Mouse (Mus musculus) stomach, postnatal 0 days (tissue): ENCODE results near the gene 5730522E02Rik. TPM values are rescaled to one million over a fixed set of nuclear protein-coding genes. Genes with fewer than 3 reads are reported as not detected.

Source experiments
- ATAC-seq: fragments of 200-750 bp; cut with Nextera tagmentation; 2 replicates; pipeline ENCODE4 v1.8.0; 2017; ENCODE audit not compliant: low FRiP score, low TSS enrichment
- DNase-seq: peaks from one replicate; pipeline ENCODE4 v3.0.0-alpha.2; 2016; ENCODE audit warnings: low spot score
- H3K27ac ChIP-seq: fragments of 300-500 bp; sonication (generic); replicated peaks from 2 replicates; pipeline ENCODE4 v1.5.1; 2014; ENCODE audit warnings: mild to moderate bottlenecking, control low read depth
- H3K27me3 ChIP-seq: fragments of 300-500 bp; sonication (generic); 2 replicates; pipeline ENCODE4 v1.6.1; 2014; ENCODE audit warnings: low read length; ENCODE audit not compliant: control insufficient read depth, insufficient read depth
- H3K36me3 ChIP-seq: fragments of 300-500 bp; sonication (generic); 2 replicates; pipeline ENCODE4 v1.6.1; 2014; ENCODE audit warnings: low read length, mixed read lengths; ENCODE audit not compliant: control insufficient read depth, insufficient read depth
- H3K4me1 ChIP-seq: fragments of 300-500 bp; sonication (generic); replicated peaks from 2 replicates; pipeline ENCODE4 v1.6.1; 2014; ENCODE audit warnings: antibody characterized with exemption; ENCODE audit not compliant: control insufficient read depth, insufficient read depth
- H3K4me2 ChIP-seq: fragments of 300-500 bp; sonication (generic); replicated peaks from 2 replicates; pipeline ENCODE4 v1.6.1; 2014; ENCODE audit warnings: low read depth, mild to moderate bottlenecking, control low read depth, moderate library complexity
- H3K4me3 ChIP-seq: fragments of 300-500 bp; sonication (generic); 2 replicates; pipeline ENCODE4 v1.5.1; 2014; ENCODE audit warnings: low read depth, low read length, control low read depth
- H3K9ac ChIP-seq: fragments of 300-500 bp; sonication (generic); 2 replicates; pipeline ENCODE4 v1.6.1; 2014; ENCODE audit warnings: mild to moderate bottlenecking, low read length, control low read depth, mixed read lengths
- H3K9me3 ChIP-seq: fragments of 300-500 bp; sonication (generic); 2 replicates; pipeline ENCODE4 v1.6.1; 2016; ENCODE audit warnings: low read length; ENCODE audit not compliant: control insufficient read depth
- CTCF ChIP-seq: IDR thresholded peaks from 2 replicates; pipeline ENCODE4 v1.5.1; 2016; ENCODE audit warnings: antibody characterized with exemption, low read depth, mild to moderate bottlenecking, moderate library complexity
- EP300 ChIP-seq: optimal IDR thresholded peaks from 2 replicates; pipeline ENCODE3; 2016; ENCODE audit warnings: antibody characterized with exemption
- WGBS: fragments of 180-500 bp; shearing (Covaris S2); extraction: QIAGEN DNeasy Blood & Tissue Kit; methylation state at CpG from one replicate; pipeline ENCODE4 v1.1.7; 2014; 5-methylcytosine and 5-hydroxymethylcytosine counted together
- polyA plus RNA-seq: library from polyadenylated mRNA; unstranded; fragments of >200 nt; fragmentation: Nextera tagmentation; extraction: Ambion mirVana; gene quantifications from 2 replicates; pipeline ENCODE4 v1.2.1, GENCODE M21; 2015

The 5730522E02Rik gene
- polyA plus RNA-seq, 1 experiment from 2014 or later: 1.1 TPM

DNA sequence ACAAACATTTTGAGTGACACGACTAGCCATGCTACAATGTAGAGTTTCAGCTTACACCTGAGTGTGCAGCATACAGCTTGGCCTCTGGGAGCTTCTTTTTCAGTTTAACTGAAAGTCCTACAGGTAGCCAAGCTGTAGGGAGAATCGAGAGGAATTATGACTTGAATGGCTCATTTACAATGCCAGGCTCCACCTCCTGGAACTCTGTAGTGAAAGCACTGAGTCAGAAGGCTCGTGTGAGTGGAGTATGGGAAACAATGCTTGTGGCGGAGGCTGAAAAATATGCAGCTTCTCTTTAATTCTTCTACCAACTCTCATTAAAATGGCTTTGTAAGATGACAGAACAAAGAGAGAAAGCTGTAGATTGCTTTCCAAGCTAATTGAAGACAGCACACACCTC, 92.9 kb downstream of the 5730522E02Rik start:
- 51% methylated on average over 4 of the region's 4 CpGs for WGBS
- Histone ChIP-seq H3K9ac (no peak overlapping the region), H3K27ac (no peak overlapping the region), H3K4me2 (no peak overlapping the region), H3K4me3 (no peak overlapping the region), H3K27me3 (no peaks in the 10 kb centered on the region), H3K36me3 (no peaks in the 10 kb centered on the region), H3K4me1 (no peaks in the 10 kb centered on the region), H3K9me3 (no peaks in the 10 kb centered on the region)
- TF ChIP-seq EP300: no peak
- no peak for TF ChIP-seq CTCF
- ATAC-seq: no peak
- DNase-seq: no peak

DNA sequence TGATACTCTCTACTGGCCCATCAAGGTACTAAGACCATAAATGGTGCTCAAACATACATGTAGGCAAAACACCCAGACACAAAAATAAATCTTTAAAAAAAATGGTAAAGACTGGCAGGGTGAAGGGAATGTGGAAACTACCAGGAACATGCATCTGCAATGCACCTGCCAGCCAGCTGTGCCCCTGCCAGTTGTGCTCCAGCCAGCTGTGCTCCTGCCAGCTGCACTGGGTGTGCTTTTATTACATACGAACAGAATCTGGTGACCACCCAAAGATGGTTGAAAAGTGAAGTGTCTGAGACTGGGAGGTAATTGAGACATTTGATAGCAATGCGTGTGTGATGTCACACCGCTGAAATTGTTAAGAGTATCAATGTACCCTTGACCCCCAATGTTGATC, 98.4 kb downstream of the 5730522E02Rik start:
- Histone ChIP-seq H3K4me2 (no peak overlapping the region), H3K9ac (no peak overlapping the region), H3K27me3 (no peaks in the 10 kb centered on the region), H3K4me1 (no peaks in the 10 kb centered on the region), H3K4me3 (no peak overlapping the region), H3K27ac (no peak overlapping the region), H3K9me3 (no peaks in the 10 kb centered on the region), H3K36me3 (no peaks in the 10 kb centered on the region)
- DNase-seq (peak; percentile 18), ATAC-seq (no peak)
- TF ChIP-seq EP300: no peak
- no peak for TF ChIP-seq CTCF
- 71% methylated on average over 3 of the region's 3 CpGs for WGBS

DNA sequence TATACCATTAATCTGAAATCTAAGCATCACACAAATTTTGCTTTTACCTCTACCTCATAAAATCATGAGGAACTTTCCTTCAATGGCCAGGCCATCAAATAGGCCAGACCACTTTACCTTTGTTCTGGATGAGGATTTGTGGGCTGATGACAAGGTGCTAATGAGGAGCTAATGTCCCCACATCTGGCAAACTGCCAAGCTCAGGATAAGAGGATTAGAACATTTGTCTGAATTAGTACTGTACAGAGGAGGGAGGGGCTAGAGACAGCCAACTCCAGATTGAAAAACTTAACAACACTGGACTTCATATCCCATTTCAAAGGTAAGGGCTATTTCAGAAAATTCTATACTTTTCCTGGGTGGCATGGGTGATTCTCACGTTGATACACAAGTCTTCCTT, 101.9 kb downstream of the 5730522E02Rik start:
- 55% methylated on average over 1 of the region's 1 CpGs for WGBS

DNA sequence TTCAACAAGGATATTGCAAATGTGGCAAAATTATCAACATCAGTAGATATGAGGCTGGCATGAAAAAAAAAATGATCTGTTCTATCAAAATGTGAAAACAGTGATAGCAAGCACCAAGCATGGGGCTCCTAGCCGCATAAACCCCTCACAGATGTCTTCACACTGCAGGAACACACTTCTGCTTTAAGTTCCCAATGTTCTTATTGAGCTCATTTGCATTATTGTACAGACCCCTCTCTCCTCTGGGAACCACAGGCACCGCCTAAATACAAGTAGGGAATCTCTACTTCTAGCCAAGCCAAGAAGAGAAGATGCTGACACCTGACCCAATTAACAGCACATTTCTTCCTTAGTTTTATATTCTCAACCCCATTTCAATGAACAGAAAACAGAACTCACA, 105.9 kb downstream of the 5730522E02Rik start:
- ATAC-seq (no peak), DNase-seq (no peak)
- no peaks in the 10 kb centered on the region for H3K27me3 ChIP-seq
- no peaks in the 10 kb centered on the region for H3K36me3 ChIP-seq
- H3K4me3 ChIP-seq: no peak overlapping the region
- H3K4me1 ChIP-seq: no peaks in the 10 kb centered on the region
- H3K4me2 ChIP-seq: no peak overlapping the region
- no peak overlapping the region for H3K27ac ChIP-seq
- no peaks in the 10 kb centered on the region for H3K9me3 ChIP-seq
- no peak overlapping the region for H3K9ac ChIP-seq
- no peak for TF ChIP-seq EP300
- no peak for TF ChIP-seq CTCF
- 81% methylated on average over 2 of the region's 2 CpGs for WGBS

More for the DNA sequence above, 101.9 kb downstream of the 5730522E02Rik start:
- Histone ChIP-seq H3K27me3 (no peaks in the 10 kb centered on the region), H3K27ac (no peak overlapping the region), H3K4me3 (no peak overlapping the region), H3K4me2 (no peak overlapping the region), H3K4me1 (no peaks in the 10 kb centered on the region), H3K9me3 (no peaks in the 10 kb centered on the region), H3K9ac (no peak overlapping the region), H3K36me3 (no peaks in the 10 kb centered on the region)
- no peak for TF ChIP-seq EP300
- TF ChIP-seq CTCF: no peak
- no peak for DNase-seq
- no peak for ATAC-seq

DNA sequence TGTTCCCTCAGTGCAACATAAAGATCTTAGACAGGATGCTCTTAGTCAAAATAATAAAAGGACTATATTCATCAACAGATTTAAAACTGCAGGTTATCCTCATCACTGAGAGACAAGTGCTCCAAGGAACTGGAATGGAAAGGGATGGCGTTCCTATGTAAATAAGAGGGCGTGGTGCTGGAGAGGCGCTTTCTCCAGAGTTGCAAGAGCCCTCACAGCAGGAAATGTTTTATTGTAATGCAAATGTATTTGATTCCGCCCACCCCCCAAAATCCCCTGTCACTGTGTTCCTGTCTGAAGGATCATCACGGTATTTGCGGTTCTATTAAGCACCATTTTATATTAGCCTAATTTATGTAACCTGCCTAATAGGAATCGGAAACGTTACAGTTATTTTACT, 106.9 kb downstream of the 5730522E02Rik start:
- Histone ChIP-seq H3K36me3 (no peaks in the 10 kb centered on the region), H3K9me3 (no peaks in the 10 kb centered on the region), H3K27ac (no peak overlapping the region), H3K9ac (no peak overlapping the region), H3K4me3 (no peak overlapping the region), H3K4me1 (no peaks in the 10 kb centered on the region), H3K4me2 (no peak overlapping the region), H3K27me3 (no peaks in the 10 kb centered on the region)
- WGBS: 12% methylated on average over 8 of the region's 8 CpGs
- ATAC-seq: no peak
- TF ChIP-seq CTCF (no peak), EP300 (no peak)
- no peak for DNase-seq

DNA sequence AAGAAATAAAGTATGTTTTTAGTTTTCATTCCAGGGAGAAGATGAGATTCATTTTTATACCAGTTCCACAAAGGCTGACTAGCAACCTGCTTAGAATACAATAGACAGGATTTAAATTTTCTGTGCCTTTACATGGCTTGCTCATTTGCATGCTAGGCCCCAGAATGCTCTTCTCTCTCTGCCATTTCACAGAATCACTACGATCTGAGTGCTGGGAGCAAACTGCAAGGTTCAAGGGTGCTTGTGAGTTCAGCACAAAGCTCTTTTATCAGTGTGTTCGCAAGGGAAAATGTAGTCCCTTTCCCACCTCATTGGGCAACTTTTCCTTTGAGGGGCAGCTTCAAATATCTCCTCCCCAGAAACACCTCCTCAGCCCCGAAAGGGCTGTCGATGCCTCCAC, 107.7 kb downstream of the 5730522E02Rik start:
- WGBS: 38% methylated on average over 4 of the region's 4 CpGs
- Histone ChIP-seq H3K4me3 (no peak overlapping the region), H3K27ac (no peak overlapping the region), H3K4me1 (no peaks in the 10 kb centered on the region), H3K27me3 (no peaks in the 10 kb centered on the region), H3K9ac (no peak overlapping the region), H3K9me3 (no peaks in the 10 kb centered on the region), H3K4me2 (no peak overlapping the region), H3K36me3 (no peaks in the 10 kb centered on the region)
- TF ChIP-seq CTCF (no peak), EP300 (no peak)
- ATAC-seq: no peak
- no peak for DNase-seq
